ENCODE assay signal across 16 mouse cellular contexts in genomic region chr10:5591061-5591460, GRCm38 (mm10). TPM values are rescaled to one million over a fixed set of nuclear protein-coding genes. Genes with fewer than 3 reads are reported as not detected.
DNase-seq lines count a peak whose midpoint lies in the region; ATAC-seq lines count a peak whose summit lies in the region.
"Had no signal": no experiment of that assay in that cellular context is flagged by ENCODE, and none has a peak within 500 bp of the region (broad histone marks: within the 10 kb centered on the region; RNA-seq: fewer than 3 reads in every experiment).

No protein-coding gene starts in this region.

- H3K27ac ChIP-seq in kidney, embryonic 14.5 days (ENCODE audit: low read depth, low read length) = no peak overlapping the region
- peak overlapping the region; percentile 71 for H3K27ac ChIP-seq in lung, embryonic 16.5 days (ENCODE audit: low read length)
- peak overlapping the region; percentile 63 for H3K27ac ChIP-seq in heart, embryonic 12.5 days (ENCODE audit: poor library complexity, severe bottlenecking)
- H3K27ac ChIP-seq: embryonic facial prominence, embryonic 15.5 days; forebrain, embryonic 12.5 days; hindbrain, embryonic 15.5 days; liver, embryonic 14.5 days; midbrain, embryonic 15.5 days had no signal

- H3K4me2 ChIP-seq in kidney, embryonic 14.5 days (replicated peaks; ENCODE audit: low read depth, low read length) = no peak overlapping the region
- H3K4me2 ChIP-seq in lung, embryonic 16.5 days (ENCODE audit: low read depth, low read length) = no peak overlapping the region
- H3K4me2 ChIP-seq in heart, embryonic 12.5 days = no peak overlapping the region
- H3K4me2 ChIP-seq: embryonic facial prominence, embryonic 15.5 days; forebrain, embryonic 12.5 days; hindbrain, embryonic 15.5 days; midbrain, embryonic 15.5 days had no signal

- no peaks in the 10 kb centered on the region for H3K27me3 ChIP-seq in kidney, embryonic 14.5 days (ENCODE audit: control insufficient read depth, insufficient read depth, low read length)
- H3K27me3 ChIP-seq in lung, embryonic 16.5 days (ENCODE audit: control insufficient read depth, insufficient read depth, low read depth, low read length) = no peaks in the 10 kb centered on the region
- H3K27me3 ChIP-seq in heart, embryonic 12.5 days (replicated peaks) = no peaks in the 10 kb centered on the region
- H3K27me3 ChIP-seq: embryonic facial prominence, embryonic 15.5 days; forebrain, embryonic 12.5 days; hindbrain, embryonic 15.5 days; midbrain, embryonic 15.5 days had no signal

- no peak overlapping the region for H3K9ac ChIP-seq in kidney, embryonic 14.5 days (ENCODE audit: low read depth, low read length)
- H3K9ac ChIP-seq in lung, embryonic 16.5 days (ENCODE audit: low read length) = no peak overlapping the region
- H3K9ac ChIP-seq in heart, embryonic 12.5 days = no peak overlapping the region
- H3K9ac ChIP-seq: embryonic facial prominence, embryonic 15.5 days; forebrain, embryonic 12.5 days; hindbrain, embryonic 15.5 days; liver, embryonic 14.5 days; midbrain, embryonic 15.5 days had no signal

- DNase-seq in kidney, adult 11 months = peak; percentile 8
- DNase-seq in lung, postnatal 36 days = no peak
- no peak for DNase-seq in retina, postnatal 1 day
- DNase-seq: adrenal gland, postnatal 25 days; cerebellum, adult 9-10 months; gastrocnemius, postnatal 36 days had no signal

- no peaks in the 10 kb centered on the region for H3K36me3 ChIP-seq in kidney, embryonic 14.5 days (ENCODE audit: control insufficient read depth, insufficient read depth, low read length)
- H3K36me3 ChIP-seq in lung, embryonic 16.5 days (ENCODE audit: control insufficient read depth, insufficient read depth, low read length) = no peaks in the 10 kb centered on the region
- H3K36me3 ChIP-seq in heart, embryonic 12.5 days = no peaks in the 10 kb centered on the region
- H3K36me3 ChIP-seq: embryonic facial prominence, embryonic 15.5 days; forebrain, embryonic 12.5 days; hindbrain, embryonic 15.5 days; midbrain, embryonic 15.5 days had no signal

- ATAC-seq in kidney, embryonic 14.5 days (ENCODE audit: low FRiP score, low TSS enrichment) = no peak
- no peak for ATAC-seq in lung, embryonic 16.5 days (ENCODE audit: low read depth)
- ATAC-seq in heart, embryonic 12.5 days (ENCODE audit: insufficient number of reproducible peaks, low FRiP score) = no peak
- no peak for ATAC-seq in monocyte, adult 5-6 weeks (replicated peaks; ENCODE audit: insufficient number of reproducible peaks, low FRiP score, low TSS enrichment, poor library complexity, severe bottlenecking)
- ATAC-seq: midbrain, embryonic 15.5 days had no signal

- no peaks in the 10 kb centered on the region for H3K9me3 ChIP-seq in kidney, embryonic 14.5 days (ENCODE audit: control insufficient read depth, low read length)
- H3K9me3 ChIP-seq in lung, embryonic 16.5 days (ENCODE audit: control insufficient read depth, low read length) = no peaks in the 10 kb centered on the region
- H3K9me3 ChIP-seq in heart, embryonic 12.5 days (replicated peaks) = no peaks in the 10 kb centered on the region
- H3K9me3 ChIP-seq: embryonic facial prominence, embryonic 15.5 days; forebrain, embryonic 12.5 days; hindbrain, embryonic 15.5 days; midbrain, embryonic 15.5 days had no signal

- H3K4me3 ChIP-seq in kidney, embryonic 14.5 days (ENCODE audit: low read length) = no peak overlapping the region
- no peak overlapping the region for H3K4me3 ChIP-seq in lung, embryonic 16.5 days (ENCODE audit: low read length)
- H3K4me3 ChIP-seq in heart, embryonic 12.5 days = no peak overlapping the region
- H3K4me3 ChIP-seq: embryonic facial prominence, embryonic 15.5 days; forebrain, embryonic 12.5 days; hindbrain, embryonic 15.5 days; midbrain, embryonic 15.5 days had no signal

- no peaks in the 10 kb centered on the region for H3K4me1 ChIP-seq in kidney, embryonic 14.5 days (ENCODE audit: control insufficient read depth, insufficient read depth, low read length)
- H3K4me1 ChIP-seq in lung, embryonic 16.5 days (replicated peaks; ENCODE audit: control insufficient read depth, insufficient read depth, low read length) = peaks cover 5% of the 10 kb centered on the region; the same call in 1 of the 2 replicates
- peaks cover 21% of the 10 kb centered on the region for H3K4me1 ChIP-seq in heart, embryonic 12.5 days (replicated peaks)
- H3K4me1 ChIP-seq: embryonic facial prominence, embryonic 15.5 days; forebrain, embryonic 12.5 days; hindbrain, embryonic 15.5 days; midbrain, embryonic 15.5 days had no signal

- WGBS in kidney, embryonic 14.5 days = 87% methylated on average over 2 of the region's 2 CpGs
- WGBS in lung, embryonic 16.5 days = 79% methylated on average over 2 of the region's 2 CpGs
- 80% methylated on average over 2 of the region's 2 CpGs for WGBS in heart, embryonic 12.5 days

RNA-seq across cellular contexts. Expression of gene Myct1, which starts 2.5 kb away (rescaled TPM):
- polyA plus RNA-seq in kidney, embryonic 14.5 days (2014; fragmentation: Nextera tagmentation; extraction: Ambion mirVana) = 6.1 and 6.6 TPM in 2 replicates
- polyA plus RNA-seq in lung, embryonic 16.5 days (2015; fragmentation: Nextera tagmentation; extraction: Ambion mirVana) = 11.1 and 11.5 TPM in 2 replicates
- polyA plus RNA-seq in heart, embryonic 12.5 days (2016; fragmentation: Nextera tagmentation; extraction: Ambion mirVana) = 4.5 and 4.6 TPM in 2 replicates
- 2.4 TPM in 1 of 3 replicates, not detected in the others for total RNA-seq in monocyte, adult 5-6 weeks (2017)

RNA-seq across cellular contexts. Expression of gene Syne1, which starts 39.8 kb away (rescaled TPM):
- polyA plus RNA-seq in kidney, embryonic 14.5 days (2014; fragmentation: Nextera tagmentation; extraction: Ambion mirVana) = 3.6 and 5.8 TPM in 2 replicates
- polyA plus RNA-seq in lung, embryonic 16.5 days (2015; fragmentation: Nextera tagmentation; extraction: Ambion mirVana) = 4.3 and 4.7 TPM in 2 replicates
- 18.0 and 19.6 TPM in 2 replicates for polyA plus RNA-seq in heart, embryonic 12.5 days (2016; fragmentation: Nextera tagmentation; extraction: Ambion mirVana)
- 56.9 to 77.2 TPM (median 63.5 TPM) in 3 replicates for total RNA-seq in monocyte, adult 5-6 weeks (2017)

RNA-seq across cellular contexts. Expression of gene Vip, which starts 48.0 kb away (rescaled TPM):
- 0.91 and 1.2 TPM in 2 replicates for polyA plus RNA-seq in kidney, embryonic 14.5 days (2014; fragmentation: Nextera tagmentation; extraction: Ambion mirVana)
- polyA plus RNA-seq in lung, embryonic 16.5 days (2015; fragmentation: Nextera tagmentation; extraction: Ambion mirVana) = 0.54 and 0.93 TPM in 2 replicates
- not detected in 2 replicates for polyA plus RNA-seq in heart, embryonic 12.5 days (2016; fragmentation: Nextera tagmentation; extraction: Ambion mirVana)
- not detected in 3 replicates for total RNA-seq in monocyte, adult 5-6 weeks (2017)
- total RNA-seq: gastrocnemius, postnatal 36 days had no signal
- polyA plus RNA-seq: forebrain, embryonic 12.5 days; limb, embryonic 11.5 days; liver, embryonic 14.5 days had no signal
